Mouse (Mus musculus): ENCODE data around the gene Ebpl. TPM values are rescaled to one million over a fixed set of nuclear protein-coding genes. Genes with fewer than 3 reads are reported as not detected.

Gene Ebpl
- 2.1 and 2.6 TPM in 2 replicates for total RNA-seq (2017)

DNA sequence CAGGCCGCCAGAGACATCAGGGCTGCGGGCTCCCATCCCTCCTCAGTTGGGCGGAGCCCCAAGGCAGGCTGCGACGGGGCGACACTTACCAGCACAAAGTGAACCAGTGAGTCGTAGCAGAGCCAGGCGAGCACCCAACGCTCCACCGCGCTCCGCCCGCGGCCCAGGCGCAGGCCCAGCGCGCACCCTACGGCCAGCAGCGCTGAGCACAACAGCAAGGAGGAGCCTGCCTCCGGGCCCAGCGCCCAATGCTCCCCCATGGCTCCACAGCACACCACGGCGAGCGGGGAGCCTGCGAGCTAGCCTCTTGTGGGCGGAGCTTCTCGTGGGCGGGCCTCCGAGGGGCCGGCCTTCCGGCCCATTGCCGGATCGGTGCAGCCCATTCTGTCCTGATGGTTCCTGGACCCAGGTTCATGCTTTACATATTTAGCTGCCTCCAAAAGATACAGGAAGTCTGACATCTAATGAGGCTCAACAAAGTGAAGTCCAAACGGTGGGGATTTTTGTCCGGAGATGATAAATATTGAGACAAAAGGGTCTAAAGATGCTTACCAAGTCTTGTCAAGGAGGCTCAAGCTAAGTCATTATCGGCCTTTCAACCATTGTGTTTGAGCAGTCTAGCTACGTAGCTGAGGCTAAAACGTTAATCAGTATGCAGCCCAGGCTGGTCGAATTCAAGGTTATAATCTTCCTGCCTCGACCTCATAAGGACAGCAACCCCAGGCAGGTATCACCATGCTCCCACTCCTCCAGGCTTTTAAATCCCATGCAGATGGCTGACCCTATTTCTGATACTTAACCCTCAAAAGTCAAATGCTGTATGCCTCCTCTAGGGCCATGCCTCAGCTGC lies at the start of gene Ebpl:
TSS of gene Ebpl (minus strand) at position 309 of the 850 bp plus-strand sequence.
- ATAC-seq (ENCODE audit: extremely low read depth, insufficient number of reproducible peaks, low FRiP score, poor library complexity, severe bottlenecking): peak; percentile 89

DNA sequence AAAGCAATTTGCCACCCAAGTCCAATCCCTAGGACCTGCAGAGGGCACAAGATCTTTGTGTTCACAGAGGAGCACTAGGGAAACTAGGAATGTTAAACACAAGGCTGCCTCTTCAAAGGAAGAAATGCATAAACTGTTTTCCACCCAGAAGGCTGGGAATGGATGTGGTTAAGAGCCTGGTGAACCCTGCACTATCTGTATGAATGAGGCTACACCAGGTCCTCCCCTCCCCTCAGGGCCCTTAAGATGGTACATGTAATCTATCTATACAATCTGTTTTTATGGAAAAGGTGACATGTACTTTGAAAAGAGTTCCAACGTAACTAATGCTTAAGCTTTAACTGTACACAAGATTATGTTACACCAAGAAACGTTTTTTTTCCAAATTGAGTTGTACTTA lies 49.8 kb upstream of the Ebpl start:
- ATAC-seq (ENCODE audit: extremely low read depth, insufficient number of reproducible peaks, low FRiP score, poor library complexity, severe bottlenecking): no peak

DNA sequence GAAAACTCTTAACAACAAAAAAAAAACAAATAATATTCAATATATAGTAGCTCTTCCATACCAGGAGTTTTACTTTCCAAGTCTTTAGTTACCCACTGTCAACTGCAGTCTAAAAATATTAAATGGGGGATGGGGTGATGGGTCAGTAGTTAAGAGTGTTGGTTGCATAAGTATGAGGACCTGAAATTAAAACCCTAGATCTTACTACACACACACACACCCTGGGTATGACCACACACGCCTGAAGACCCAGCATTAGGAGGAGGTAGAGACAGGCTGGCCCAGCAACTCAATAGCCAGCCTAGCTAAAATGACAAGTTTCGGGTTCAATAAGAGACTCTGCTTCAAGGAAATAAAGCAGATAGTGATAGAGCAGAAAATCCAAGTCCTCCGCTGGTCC lies 46.8 kb upstream of the Ebpl start:
- no peak for ATAC-seq (ENCODE audit: extremely low read depth, insufficient number of reproducible peaks, low FRiP score, poor library complexity, severe bottlenecking)

DNA sequence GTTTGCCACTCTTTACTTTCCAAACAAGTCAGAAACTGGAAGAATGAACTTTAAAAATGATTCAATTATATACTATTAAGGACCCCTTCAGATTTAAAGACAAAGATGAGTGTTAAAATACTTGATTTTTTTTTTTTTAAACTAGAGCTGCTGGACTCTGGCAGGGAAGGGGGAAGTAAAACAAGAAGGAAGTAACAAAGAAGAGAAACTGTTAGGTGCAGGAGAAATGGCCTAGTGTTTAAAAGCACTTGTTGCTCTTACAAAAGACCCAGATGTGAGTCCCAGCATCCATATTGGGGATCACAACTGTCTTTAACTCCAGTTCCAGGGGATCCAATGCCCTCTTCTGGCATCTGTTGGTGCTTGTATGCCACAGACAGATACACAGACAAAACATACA lies 45.5 kb upstream of the Ebpl start:
- no peak for ATAC-seq (ENCODE audit: extremely low read depth, insufficient number of reproducible peaks, low FRiP score, poor library complexity, severe bottlenecking)

DNA sequence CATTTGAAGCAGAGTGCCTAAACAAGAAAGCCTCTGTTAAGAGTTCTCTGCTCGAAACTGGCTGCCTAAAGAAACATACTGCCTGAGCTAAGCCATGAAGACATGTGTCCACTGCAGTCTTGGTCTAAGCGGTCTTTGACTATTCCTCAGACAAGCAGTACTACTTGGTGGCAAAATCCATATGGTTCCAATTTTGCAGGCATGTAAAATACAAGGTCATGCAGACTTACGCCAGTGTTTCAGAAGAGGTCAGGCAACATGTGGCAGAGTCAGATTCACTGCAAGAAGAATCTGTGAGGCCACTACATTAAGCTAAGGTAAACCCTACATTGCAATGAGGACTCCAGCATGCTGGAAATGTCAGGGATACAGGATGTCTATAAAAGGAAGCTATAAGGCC lies 44.7 kb upstream of the Ebpl start:
- no peak for ATAC-seq (ENCODE audit: extremely low read depth, insufficient number of reproducible peaks, low FRiP score, poor library complexity, severe bottlenecking)

DNA sequence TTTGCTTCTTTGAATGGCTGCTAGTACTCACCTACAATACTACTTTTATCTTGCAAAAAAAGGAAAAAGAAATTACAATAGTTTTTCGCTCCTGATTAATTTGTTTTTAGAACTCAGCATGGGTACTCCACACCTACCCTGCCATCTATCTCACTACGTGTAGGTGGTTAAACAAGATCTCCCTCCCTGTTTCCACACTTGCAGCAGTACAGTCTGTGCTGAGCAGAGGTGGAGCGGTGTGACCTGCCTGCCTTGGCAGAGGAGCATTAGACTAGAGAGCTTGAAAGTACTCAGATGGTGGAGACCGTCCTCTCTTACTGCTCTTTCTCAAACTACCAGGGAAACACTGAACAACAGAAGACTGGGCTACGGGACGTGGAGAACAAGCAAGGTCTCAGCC lies 34.5 kb upstream of the Ebpl start:
- no peak for ATAC-seq (ENCODE audit: extremely low read depth, insufficient number of reproducible peaks, low FRiP score, poor library complexity, severe bottlenecking)

DNA sequence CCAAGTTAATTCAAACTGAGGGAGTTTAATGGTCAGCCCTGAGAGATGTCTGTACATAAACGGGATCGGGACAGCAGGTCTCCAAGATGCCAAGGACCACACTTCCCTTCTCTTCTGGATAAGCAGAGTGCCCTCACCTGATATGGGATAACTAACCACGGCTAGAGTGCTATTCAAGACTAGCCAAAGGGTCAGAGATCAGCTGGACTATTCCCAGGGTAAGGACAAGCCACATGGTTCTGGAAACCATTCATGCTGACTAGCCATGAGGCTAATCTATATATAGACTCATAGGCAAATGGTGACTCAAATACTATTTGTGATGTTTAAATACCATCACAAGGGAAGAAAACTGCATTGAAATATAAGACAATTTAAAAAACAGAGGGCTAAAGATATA lies 30.3 kb upstream of the Ebpl start:
- no peak for ATAC-seq (ENCODE audit: extremely low read depth, insufficient number of reproducible peaks, low FRiP score, poor library complexity, severe bottlenecking)

DNA sequence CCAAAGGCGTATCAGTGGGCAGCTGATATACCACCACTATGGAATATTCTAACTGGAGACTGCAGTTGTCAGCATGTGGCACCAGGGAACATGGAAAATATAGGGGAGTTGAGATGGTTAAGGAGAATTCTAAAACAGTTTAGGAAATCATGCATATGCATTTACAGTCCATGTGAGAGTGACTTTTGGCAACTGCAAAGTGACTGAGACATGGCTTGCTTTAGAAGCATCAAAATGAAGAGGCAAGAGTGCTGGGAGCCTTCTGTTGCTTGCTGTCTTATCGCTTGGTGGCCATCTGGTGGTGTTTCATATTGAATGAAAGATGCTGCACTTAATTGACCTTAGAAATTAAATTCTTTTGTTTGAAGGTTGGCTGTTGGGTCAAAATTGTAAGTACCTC lies 7.1 kb upstream of the Ebpl start:
- no peak for ATAC-seq (ENCODE audit: extremely low read depth, insufficient number of reproducible peaks, low FRiP score, poor library complexity, severe bottlenecking)

DNA sequence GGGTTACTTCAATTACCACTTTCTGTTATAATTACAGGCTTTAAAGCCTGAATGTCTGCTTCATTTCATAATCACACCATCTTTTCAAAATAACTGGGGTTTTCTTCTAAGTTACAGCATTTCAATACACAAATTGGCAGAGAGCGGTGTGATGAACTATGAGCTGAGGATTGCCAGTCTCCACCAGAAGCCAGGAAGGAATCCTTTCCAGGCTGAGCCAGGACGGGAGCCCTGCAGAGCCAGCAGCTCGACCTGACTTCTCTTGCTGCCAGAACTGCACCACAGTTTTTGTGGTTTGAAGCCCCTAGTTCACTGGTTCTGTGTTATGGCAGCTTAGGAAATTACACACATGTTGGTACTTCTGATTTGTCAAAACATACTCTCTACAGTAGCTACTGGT lies 4.4 kb upstream of the Ebpl start:
- ATAC-seq (ENCODE audit: extremely low read depth, insufficient number of reproducible peaks, low FRiP score, poor library complexity, severe bottlenecking): no peak

DNA sequence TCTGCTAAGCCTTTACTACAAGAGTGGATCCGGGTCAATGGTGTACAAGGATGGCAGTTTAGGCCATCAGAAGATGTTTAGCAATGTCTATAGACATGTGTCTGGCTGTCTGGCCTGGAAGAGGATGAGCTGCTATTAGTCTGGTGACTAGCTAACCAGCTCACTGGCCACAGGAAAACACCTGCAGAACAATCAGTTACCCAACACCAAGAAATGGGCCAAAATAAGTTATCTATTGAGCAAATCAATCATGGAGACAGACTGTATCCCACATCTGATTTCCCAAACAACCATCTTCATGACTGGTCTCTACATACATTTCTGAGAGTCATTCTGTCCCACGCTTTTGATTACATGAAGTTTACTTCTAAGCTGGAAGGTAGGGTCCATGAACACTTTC lies 3.5 kb upstream of the Ebpl start:
- no peak for ATAC-seq (ENCODE audit: extremely low read depth, insufficient number of reproducible peaks, low FRiP score, poor library complexity, severe bottlenecking)

DNA sequence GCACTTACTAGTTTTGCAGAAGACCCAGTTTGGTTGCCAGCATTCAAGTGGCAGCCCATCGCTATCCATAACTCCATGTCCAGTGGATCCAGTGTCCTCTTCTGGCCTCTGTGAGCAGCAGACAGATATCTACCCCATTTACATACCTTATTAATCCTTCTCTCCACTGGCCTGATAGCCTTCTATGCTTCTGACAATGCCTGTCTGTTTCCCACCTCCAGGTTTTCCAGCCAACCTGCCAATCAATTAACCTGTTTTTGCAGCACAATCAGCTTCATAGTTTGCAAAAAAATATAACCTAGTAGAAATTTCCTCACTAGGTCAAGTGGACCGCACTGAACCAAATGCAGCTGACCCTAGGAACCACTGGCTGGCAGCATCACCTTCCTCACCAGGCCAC lies 2.0 kb upstream of the Ebpl start:
- ATAC-seq (ENCODE audit: extremely low read depth, insufficient number of reproducible peaks, low FRiP score, poor library complexity, severe bottlenecking): no peak

DNA sequence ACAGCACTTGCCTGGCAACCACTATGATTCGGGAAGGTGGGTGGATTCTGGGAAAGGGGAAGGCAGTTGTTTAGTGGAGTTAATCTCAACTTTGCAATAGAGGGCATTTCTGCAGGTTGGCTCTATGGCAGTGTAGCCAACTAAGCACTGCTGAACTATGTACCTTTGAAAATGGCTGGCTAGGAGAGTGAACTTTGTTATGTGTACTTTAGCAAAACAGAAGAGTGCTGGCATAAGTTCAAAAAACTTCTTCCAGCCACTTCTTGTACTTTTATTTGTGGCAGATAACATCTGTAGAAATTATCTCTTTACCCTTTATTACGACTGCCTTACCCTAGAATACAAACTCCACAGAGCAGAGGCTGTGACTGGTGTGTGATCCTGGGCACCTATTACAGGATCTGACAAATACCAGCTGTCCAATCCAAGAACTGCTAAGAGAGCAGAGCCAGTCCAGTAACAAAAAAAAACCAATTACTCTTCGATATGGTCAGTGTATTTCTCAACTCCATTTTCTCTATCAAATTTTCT lies 807 bp upstream of the Ebpl start:
- ATAC-seq (ENCODE audit: extremely low read depth, insufficient number of reproducible peaks, low FRiP score, poor library complexity, severe bottlenecking): no peak

DNA sequence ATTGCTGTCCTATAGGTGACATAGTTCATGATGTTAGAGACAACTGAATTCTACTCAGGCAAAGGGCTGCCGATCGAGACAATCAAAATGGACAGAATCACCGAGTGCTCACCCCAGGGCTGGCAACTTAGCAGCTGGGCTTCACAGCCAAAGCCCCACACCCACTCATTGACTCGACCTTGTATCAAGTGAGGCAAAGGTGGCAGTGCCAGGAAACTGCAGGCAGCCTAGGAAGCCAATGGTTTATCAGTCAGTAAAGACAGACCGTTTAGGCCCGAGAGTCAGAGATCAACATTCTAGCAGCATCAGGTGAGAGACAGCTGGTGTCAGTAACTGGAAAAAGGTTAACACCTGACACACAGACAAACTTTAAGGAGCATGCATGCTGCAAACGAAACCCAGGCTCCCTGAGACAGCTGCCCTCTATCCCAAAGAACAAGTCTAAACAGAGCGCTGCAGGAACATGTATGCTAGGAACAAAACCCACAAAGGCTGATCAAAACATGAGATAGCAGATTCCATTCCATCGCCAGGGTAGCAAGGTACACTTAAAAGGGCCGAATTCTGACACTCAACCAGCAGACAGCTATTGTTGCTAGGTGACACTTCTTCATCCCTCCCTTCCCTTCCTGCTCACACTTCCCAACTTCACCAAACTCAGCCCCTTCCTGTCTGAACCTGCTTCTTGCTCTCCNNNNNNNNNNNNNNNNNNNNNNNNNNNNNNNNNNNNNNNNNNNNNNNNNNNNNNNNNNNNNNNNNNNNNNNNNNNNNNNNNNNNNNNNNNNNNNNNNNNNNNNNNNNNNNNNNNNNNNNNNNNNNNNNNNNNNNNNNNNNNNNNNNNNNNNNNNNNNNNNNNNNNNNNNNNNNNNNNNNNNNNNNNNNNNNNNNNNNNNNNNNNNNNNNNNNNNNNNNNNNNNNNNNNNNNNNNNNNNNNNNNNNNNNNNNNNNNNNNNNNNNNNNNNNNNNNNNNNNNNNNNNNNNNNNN lies 5.7 kb downstream of the Ebpl start:
- no peak for ATAC-seq (ENCODE audit: extremely low read depth, insufficient number of reproducible peaks, low FRiP score, poor library complexity, severe bottlenecking)

DNA sequence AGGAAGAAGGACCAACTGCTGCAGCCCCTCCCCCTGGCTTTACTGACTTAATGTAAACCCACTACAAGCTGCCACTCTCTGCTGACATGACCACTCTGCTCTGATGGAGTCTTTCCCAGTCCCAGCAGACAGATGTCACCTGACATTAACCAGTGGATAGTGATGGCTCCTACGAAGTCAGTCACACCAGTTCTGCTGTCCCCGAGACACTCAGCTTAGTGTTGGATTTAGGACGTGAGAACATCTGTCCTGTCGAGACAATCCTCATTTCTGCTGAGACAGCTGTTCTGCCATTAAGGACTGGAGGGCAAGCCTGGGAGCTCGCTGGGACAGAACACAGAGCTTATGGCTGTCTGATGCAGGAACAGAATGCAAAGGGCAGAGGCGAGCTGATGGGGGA lies 9.4 kb downstream of the Ebpl start:
- no peak for ATAC-seq (ENCODE audit: extremely low read depth, insufficient number of reproducible peaks, low FRiP score, poor library complexity, severe bottlenecking)

DNA sequence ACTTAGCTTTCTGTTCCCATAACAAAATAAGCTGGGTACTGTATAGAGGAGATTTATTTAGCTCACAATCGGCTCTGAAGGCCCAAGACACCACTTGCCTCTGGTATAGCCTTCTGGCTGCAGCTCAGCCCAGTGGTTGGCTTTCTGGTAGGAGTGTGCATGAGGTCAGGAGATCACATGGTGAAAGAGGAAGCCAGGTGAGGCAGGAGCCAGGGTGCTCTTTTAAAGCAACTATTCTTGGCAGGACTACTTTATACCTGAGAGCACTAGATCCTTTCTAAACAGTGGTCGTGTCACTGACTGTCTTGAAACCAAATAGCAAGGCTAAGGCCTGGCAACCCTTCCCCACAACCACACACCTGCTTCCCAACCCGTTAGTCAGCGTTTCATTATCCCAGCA lies 10.4 kb downstream of the Ebpl start:
- no peak for ATAC-seq (ENCODE audit: extremely low read depth, insufficient number of reproducible peaks, low FRiP score, poor library complexity, severe bottlenecking)

DNA sequence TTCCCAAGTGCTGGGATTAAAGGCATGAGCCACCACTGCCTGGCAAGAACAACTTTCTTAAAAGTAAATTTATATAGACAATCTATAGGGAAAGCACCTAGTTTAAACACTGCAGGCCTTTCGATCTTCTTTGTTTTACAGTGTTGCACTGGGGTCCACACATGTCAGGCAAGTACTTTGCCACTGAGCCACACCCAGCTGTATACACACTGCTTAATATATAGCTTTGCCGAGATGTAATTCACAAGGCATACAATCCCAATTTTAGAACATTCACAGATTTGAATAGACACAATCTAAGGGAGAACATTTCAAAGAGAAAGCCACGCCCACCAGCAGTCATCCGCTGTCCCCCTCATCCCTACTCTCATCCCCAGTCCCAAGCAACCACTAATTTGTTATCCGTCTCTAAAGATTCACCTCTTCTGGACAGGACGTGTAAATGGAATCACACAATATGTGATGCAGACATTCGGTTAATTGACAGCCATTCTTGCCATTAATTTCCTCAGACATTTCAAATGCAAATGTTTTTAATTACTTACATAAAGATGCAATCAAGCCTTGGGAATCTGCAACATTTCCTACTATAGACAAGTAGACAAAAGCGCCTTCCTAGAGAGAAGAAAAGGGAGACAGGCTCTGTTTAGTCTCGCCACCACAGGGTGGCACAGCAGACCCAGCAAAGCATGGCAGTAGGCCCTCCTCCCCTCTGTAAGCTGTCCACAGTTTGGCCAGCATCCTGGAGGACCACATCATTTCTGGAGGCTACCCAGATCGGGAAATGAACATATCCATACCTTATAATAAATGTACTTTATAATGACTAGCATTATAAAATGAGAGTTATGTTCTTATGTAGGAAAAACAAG lies 13.2 kb downstream of the Ebpl start:
- ATAC-seq (ENCODE audit: extremely low read depth, insufficient number of reproducible peaks, low FRiP score, poor library complexity, severe bottlenecking): no peak

DNA sequence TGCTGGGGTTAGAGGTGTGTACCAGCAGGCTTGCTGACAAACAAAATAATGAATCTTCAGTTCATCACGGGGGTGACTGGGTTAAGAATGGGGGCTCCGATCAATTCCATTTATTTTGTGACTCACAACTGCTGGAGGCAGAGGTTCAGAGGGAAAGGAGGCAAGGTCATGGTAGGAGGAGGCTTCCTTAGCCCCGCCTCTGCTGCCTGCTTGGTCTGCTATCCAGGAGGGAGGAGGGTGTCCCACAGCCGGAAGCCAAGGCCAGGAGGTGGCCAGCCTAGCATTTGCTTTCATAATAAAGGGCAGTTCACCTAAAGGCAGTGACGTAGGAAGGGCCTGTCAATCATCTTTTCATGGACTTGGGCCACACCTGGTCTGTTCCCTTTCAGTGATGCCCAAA lies 15.6 kb downstream of the Ebpl start:
- no peak for ATAC-seq (ENCODE audit: extremely low read depth, insufficient number of reproducible peaks, low FRiP score, poor library complexity, severe bottlenecking)

DNA sequence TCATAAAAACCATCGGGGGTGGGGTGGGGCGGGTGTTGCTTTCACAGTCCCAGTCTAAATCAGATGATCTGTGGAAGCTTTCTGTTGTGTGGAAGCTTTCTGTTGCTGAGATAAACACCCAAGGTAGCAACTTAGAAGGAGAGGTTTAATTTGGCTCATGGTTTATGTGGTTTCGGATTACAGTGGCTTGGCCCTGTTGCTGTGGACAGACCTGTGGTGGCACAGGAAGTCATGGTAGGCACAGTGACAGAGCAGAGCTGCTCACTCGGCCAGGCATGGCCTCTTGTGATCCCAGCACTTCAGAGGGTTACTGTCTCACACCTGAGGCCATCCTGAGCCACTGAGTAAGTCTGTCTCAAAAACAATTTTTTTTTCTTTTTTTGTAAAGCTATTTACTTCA lies 20.9 kb downstream of the Ebpl start:
- ATAC-seq (ENCODE audit: extremely low read depth, insufficient number of reproducible peaks, low FRiP score, poor library complexity, severe bottlenecking): no peak

DNA sequence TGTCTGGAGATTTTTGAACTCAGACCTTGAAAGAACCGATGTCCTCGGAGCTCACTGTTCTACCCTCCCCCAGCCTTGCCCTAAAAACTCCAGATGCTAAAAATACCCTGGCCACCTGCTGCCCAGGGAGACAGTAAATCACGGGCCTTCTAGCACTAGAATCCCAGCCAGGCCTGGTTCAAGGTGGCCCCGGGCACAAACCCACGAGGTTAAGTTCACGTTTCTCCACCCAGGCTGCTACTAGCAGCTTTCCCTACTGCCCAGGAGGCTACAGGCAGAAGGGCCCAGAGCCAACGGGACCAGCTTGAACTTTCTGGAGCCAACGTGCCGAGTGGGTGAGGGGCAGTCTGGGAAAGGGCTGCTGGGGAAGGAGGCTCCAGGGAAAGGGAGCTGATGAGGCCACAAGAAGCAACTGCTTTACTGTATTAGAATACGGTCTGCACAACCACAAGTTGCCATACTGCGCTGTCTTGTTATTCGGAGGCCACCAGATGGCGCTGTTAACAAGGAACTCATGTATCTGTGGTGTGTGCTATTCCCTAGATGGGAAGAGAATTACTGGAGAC lies 29.2 kb downstream of the Ebpl start:
- peak; percentile 77 for ATAC-seq (ENCODE audit: extremely low read depth, insufficient number of reproducible peaks, low FRiP score, poor library complexity, severe bottlenecking)
